Mouse (Mus musculus) neural tube, embryonic 15.5 days (tissue): ENCODE results near the gene Kdm2a. TPM values are rescaled to one million over a fixed set of nuclear protein-coding genes. Genes with fewer than 3 reads are reported as not detected.

Experiments used
- ATAC-seq: fragments of 200-750 bp; cut with Nextera tagmentation; 2 replicates; pipeline ENCODE4 v1.8.0; 2017; ENCODE audit warnings: mild to moderate bottlenecking, moderate TSS enrichment, moderate library complexity; ENCODE audit not compliant: low FRiP score
- H3K27ac ChIP-seq: fragments of 300-500 bp; sonication (generic); replicated peaks from 2 replicates; pipeline ENCODE4 v1.5.1; 2015; ENCODE audit warnings: mild to moderate bottlenecking, inconsistent platforms
- H3K27me3 ChIP-seq: fragments of 300-500 bp; sonication (generic); replicated peaks from 2 replicates; pipeline ENCODE4 v1.6.1; 2015; ENCODE audit warnings: inconsistent platforms
- H3K36me3 ChIP-seq: fragments of 300-500 bp; sonication (generic); 2 replicates; pipeline ENCODE4 v1.6.1; 2015; ENCODE audit warnings: inconsistent platforms
- H3K4me1 ChIP-seq: fragments of 300-500 bp; sonication (generic); 2 replicates; pipeline ENCODE4 v1.6.1; 2015; ENCODE audit warnings: inconsistent platforms
- H3K4me2 ChIP-seq: fragments of 300-500 bp; sonication (generic); 2 replicates; pipeline ENCODE4 v1.6.1; 2015; ENCODE audit warnings: inconsistent platforms, mild to moderate bottlenecking, moderate library complexity
- H3K4me3 ChIP-seq: fragments of 300-500 bp; sonication (generic); replicated peaks from 2 replicates; pipeline ENCODE4 v1.5.1; 2015; ENCODE audit warnings: mild to moderate bottlenecking, inconsistent platforms
- H3K9ac ChIP-seq: fragments of 300-500 bp; sonication (generic); replicated peaks from 2 replicates; pipeline ENCODE4 v1.6.1; 2015; ENCODE audit warnings: mild to moderate bottlenecking, inconsistent platforms
- H3K9me3 ChIP-seq: fragments of 300-500 bp; sonication (generic); replicated peaks from 2 replicates; pipeline ENCODE4 v1.6.1; 2016; ENCODE audit warnings: inconsistent platforms
- WGBS: fragments of 180-500 bp; shearing (Covaris S2); methylation state at CpG from one replicate; pipeline ENCODE4 v1.1.7; 2015; ENCODE audit warnings: mixed read lengths; 5-methylcytosine and 5-hydroxymethylcytosine counted together
- polyA plus RNA-seq: library from polyadenylated mRNA; unstranded; fragments of >200 nt; fragmentation: Nextera tagmentation; extraction: Ambion mirVana; gene quantifications from 2 replicates; pipeline ENCODE4 v1.2.1, GENCODE M21; 2015

The Kdm2a gene
- polyA plus RNA-seq = 28.4 and 38.5 TPM in 2 replicates

DNA sequence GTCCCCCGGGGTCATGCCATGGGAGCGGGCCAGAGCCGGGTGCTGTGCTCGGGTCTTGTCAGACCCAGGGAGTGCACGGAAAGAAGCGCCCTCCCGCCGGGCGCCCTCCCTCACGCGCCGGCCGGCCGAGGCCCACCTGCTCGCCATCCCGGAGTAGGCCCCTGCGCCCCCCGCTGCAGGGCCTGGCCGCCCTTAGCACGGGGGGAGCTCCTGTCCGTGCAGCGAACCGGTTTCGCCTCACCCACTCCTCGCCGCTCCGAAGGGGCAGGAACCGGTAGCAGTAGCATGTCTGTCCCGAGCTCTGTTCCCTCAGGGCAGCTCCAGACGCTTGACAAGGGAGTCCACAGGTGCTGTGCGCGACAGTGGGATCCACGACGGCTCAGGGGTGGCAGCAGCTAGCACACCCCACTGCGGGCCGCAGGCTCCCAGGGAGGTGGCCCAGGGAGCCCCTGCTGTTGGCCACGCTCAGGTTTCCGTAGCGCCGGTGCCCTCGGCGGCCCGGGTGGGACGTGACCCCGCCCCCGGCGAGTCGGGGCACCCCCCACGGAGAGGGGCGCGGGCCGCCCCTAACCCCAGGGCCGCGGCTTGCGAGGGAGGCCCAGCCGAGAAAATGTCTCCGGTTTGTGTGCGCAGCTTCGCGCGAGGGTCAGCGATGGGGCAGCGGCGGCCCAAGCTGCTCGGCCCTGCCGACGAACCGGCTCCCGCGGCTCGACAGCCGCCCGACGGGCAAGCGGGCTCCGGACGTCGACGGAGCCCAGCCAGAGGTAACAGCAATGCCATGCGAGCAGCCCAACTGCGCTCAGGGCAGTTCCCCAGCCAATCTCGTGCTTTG, at the start of gene Kdm2a:
Gene Kdm2a, minus strand, starts transcription at position 488 of the 832 bp plus-strand sequence.
- peak; percentile 55 for ATAC-seq
- WGBS = 2% methylated on average over 80 of the region's 82 CpGs

DNA sequence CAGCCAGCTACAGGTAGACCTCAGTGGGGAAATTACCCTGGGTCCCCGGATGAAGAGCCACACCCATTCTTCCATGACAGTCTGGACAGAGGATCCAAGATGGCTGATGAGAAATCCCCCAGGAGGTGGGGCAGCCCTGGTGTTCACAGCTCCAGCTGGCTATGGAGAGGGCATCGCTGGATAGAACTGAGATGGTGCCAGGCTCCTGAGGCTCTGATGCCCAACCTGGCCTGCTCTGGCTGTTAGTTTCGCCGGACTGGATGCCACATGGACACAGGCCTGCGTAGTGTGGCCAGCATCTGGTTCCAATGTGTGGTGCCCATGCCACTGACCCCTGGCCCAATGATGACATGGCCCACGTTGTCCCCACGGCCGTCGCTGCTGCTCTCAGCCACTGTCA, 49.4 kb upstream of the Kdm2a start:
- H3K36me3 ChIP-seq = no peaks in the 10 kb centered on the region
- no peak overlapping the region for H3K4me2 ChIP-seq
- no peak overlapping the region for H3K4me3 ChIP-seq
- H3K9ac ChIP-seq = no peak overlapping the region
- H3K4me1 ChIP-seq = peaks cover 5% of the 10 kb centered on the region; the same call in 1 of the 2 replicates
- H3K27ac ChIP-seq = no peak overlapping the region
- no peak for ATAC-seq
- WGBS = 92% methylated on average over 9 of the region's 9 CpGs
- H3K9me3 ChIP-seq = no peaks in the 10 kb centered on the region
- no peaks in the 10 kb centered on the region for H3K27me3 ChIP-seq

More for the DNA sequence above, at the start of gene Kdm2a:
- Histone ChIP-seq H3K27me3 (no peaks in the 10 kb centered on the region), H3K4me3 (peak within 1 kb of the TSS; percentile 76), H3K27ac (peak within 1 kb of the TSS; percentile 88), H3K4me2 (peak within 1 kb of the TSS; percentile 80), H3K9me3 (no peaks in the 10 kb centered on the region), H3K4me1 (peaks cover 27% of the 10 kb centered on the region), H3K36me3 (no peaks in the 10 kb centered on the region), H3K9ac (peak within 1 kb of the TSS; percentile 74)

DNA sequence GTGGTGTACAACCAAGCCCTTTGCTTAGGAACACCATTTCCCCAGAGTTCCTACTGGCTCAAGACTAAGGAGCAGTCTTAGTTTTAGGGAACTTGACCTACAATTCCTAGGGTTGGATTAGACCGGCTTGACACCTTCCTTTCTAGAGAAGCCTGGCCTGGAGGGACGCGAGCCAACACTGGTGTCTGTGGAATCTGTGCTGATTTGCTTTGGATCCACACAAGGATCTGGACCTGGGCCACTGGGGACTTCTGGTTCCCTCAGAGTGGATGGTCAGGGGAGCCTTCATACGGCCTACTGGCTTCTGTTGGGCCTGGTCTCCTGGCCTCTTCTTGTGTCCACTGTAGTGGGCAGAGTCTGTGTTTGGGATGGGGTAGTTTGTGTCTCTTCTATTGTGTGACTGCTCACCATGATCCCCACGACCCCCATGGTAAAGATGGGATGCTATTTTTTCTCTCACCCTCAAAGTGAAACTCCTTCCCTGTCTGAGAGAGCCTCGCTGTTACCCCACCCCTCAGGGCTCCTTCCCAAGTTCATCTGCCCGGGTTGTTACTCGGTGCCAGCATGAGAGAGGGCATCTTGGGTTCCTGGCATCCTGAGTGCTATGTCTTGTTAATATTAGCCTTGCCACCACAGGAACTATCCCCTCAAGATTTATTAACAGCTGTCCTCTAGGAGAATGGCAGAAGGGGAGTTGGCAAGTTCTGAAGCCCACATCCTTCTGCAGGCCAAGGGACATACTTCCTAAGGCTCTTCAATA, 48.8 kb upstream of the Kdm2a start:
- Histone ChIP-seq H3K27me3 (no peaks in the 10 kb centered on the region), H3K4me2 (no peak overlapping the region), H3K27ac (no peak overlapping the region), H3K9ac (no peak overlapping the region), H3K9me3 (no peaks in the 10 kb centered on the region), H3K4me1 (peaks cover 7% of the 10 kb centered on the region; the same call in 1 of the 2 replicates), H3K36me3 (no peaks in the 10 kb centered on the region), H3K4me3 (no peak overlapping the region)
- no peak for ATAC-seq
- 89% methylated on average over 8 of the region's 8 CpGs for WGBS

DNA sequence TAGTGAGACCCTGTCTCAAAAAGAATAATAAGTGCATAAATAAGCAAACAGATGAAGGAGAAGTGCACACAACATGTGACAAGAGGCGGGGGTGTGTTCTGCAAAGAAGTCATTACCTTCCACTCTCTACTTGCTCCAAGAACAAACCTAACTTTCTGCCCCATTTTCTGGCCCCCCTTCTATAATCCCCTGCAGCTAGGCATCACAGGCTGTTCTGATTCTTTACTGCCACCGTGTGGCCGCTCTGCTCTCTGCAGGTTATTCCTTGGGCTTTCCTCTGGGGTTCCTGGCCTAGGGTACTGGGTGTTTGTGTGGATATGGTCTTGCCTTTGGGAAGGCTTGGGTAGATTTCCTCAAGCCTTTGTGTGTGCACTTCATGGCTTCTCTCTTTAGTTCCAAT, 44.3 kb upstream of the Kdm2a start:
- Histone ChIP-seq H3K27ac (no peak overlapping the region), H3K9ac (no peak overlapping the region), H3K36me3 (no peaks in the 10 kb centered on the region), H3K4me3 (no peak overlapping the region), H3K27me3 (peaks cover 31% of the 10 kb centered on the region), H3K9me3 (no peaks in the 10 kb centered on the region), H3K4me1 (peaks cover 30% of the 10 kb centered on the region), H3K4me2 (no peak overlapping the region)
- WGBS = 13% methylated on average over 3 of the region's 3 CpGs
- ATAC-seq = peak; percentile 36; the same call in 1 of the 2 replicates

DNA sequence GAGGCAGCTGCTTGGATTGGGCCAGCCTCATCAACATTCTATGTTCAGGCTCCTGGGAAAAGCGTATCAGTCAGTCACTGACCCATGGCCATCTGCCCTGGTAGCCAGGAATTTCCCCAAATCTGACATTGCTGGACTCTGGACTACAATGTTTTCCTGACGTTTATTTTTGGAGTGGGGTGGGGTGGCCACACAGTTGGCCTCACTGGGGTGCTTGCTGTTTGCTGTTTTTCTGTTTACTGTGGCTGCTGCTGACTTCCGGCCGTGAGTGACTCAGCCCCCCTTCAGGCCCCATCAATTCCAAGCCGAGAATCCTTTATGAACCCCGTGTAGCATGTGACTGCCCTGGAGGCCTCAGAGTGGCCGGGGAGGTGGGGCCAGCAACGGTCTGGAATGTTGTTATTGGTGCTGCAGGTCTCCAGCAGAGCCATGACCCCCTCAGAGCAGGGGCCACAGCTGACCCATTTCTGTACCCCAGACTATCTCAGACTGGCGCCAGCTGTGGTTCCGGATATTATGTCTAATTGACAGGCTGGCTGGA, 43.6 kb upstream of the Kdm2a start:
- H3K4me2 ChIP-seq = no peak overlapping the region
- 25% methylated on average over 10 of the region's 10 CpGs for WGBS
- H3K36me3 ChIP-seq = no peaks in the 10 kb centered on the region
- peaks cover 31% of the 10 kb centered on the region for H3K27me3 ChIP-seq
- no peak overlapping the region for H3K9ac ChIP-seq
- no peak for ATAC-seq
- peaks cover 30% of the 10 kb centered on the region for H3K4me1 ChIP-seq
- no peaks in the 10 kb centered on the region for H3K9me3 ChIP-seq
- no peak overlapping the region for H3K27ac ChIP-seq
- H3K4me3 ChIP-seq = no peak overlapping the region

DNA sequence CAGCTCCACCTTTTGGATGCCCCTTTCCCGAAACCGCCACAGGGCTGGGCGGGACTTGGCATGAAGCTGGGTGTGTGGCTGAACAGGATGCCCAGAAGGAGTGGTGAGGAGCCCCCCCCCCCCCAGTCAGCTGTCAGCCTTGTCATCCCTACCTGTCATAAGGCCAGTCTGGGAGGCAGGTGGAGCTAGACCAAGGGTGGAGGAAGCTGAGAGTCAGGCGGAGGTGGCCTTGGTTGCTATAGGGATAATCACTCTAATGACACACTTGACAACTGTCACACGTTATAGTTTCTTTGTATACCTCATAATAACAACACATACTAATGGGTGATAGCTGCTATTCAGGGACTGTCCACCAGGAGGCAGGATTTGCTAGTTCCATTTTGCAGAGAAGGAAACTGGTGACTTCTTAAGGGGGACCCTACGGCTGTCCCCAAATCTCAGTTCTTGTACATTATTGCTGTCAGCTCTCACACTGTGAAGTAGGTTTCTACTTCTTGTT, 43.1 kb upstream of the Kdm2a start:
- Histone ChIP-seq H3K27ac (no peak overlapping the region), H3K4me3 (no peak overlapping the region), H3K4me1 (peaks cover 30% of the 10 kb centered on the region), H3K9me3 (no peaks in the 10 kb centered on the region), H3K27me3 (peaks cover 31% of the 10 kb centered on the region), H3K4me2 (no peak overlapping the region), H3K36me3 (no peaks in the 10 kb centered on the region), H3K9ac (no peak overlapping the region)
- 38% methylated on average over 6 of the region's 6 CpGs for WGBS
- no peak for ATAC-seq

DNA sequence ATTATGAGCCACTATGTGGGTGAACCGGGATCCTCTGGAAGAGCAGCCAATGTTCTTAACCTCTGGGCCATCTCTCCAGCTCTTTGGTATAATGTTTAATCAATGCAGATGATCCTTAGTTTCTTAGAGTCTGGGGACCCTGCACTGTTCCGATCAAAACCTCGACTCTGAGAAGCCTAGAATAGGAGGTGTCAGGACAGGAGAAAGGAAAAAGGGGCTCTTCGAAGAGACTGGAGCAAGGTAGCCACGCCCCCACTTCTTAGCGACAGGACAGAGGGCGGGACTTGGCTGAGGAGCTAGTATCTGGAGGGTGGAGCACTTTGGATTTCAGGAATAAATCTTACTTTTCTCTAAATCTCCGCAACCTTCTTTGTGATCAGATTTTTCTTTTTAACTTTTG, 42.1 kb upstream of the Kdm2a start:
- WGBS = 13% methylated on average over 8 of the region's 8 CpGs
- Histone ChIP-seq H3K27me3 (peaks cover 31% of the 10 kb centered on the region), H3K27ac (no peak overlapping the region), H3K4me3 (no peak overlapping the region), H3K9ac (no peak overlapping the region), H3K36me3 (no peaks in the 10 kb centered on the region), H3K9me3 (no peaks in the 10 kb centered on the region), H3K4me2 (peak overlapping the region; percentile 84), H3K4me1 (peaks cover 30% of the 10 kb centered on the region)
- no peak for ATAC-seq

DNA sequence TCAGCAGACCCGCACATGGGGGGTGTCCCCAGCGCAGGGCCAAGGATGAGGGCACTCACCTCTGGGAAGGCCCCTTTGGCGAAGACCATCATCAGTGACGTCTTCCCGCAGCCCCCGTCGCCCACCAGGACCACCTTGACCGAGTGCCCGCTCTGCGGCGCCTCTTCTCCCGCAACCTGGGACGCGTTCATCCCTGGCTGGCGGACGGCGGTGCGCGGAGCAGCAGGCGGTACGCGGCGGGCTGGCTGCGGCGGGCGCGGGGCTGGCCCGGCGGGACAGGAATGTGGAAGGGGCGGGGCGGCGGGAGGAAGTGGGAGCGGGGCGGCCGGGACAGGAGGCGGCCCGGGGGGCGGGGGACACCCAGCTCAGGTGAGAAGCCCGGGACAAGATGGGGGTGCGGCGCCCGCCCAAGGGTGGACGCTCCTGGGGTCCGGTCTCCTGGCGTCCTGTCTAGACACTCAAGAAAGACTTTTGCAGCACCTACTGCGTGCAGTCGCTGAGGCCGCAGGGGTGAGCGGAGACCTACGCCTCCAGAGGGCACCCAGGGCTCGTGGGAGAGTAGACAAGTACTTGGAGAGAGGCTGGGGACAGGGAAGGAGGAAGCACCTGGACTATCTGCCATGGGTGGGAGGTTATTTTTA, 41.2 kb upstream of the Kdm2a start, which contains the start of gene Rhod:
Gene Rhod, minus strand, starts transcription at position 272 of the 641 bp plus-strand sequence.
- Histone ChIP-seq H3K27me3 (peaks cover 31% of the 10 kb centered on the region), H3K27ac (no peak within 1 kb of the TSS), H3K4me2 (peak within 1 kb of the TSS; percentile 84), H3K36me3 (no peaks in the 10 kb centered on the region), H3K9me3 (no peaks in the 10 kb centered on the region), H3K4me3 (peak within 1 kb of the TSS; percentile 50), H3K9ac (peak within 1 kb of the TSS; percentile 54), H3K4me1 (peaks cover 30% of the 10 kb centered on the region)
- under 1% methylated on average over 45 of the region's 51 CpGs for WGBS
- no peak; the same call in 1 of the 2 replicates for ATAC-seq

DNA sequence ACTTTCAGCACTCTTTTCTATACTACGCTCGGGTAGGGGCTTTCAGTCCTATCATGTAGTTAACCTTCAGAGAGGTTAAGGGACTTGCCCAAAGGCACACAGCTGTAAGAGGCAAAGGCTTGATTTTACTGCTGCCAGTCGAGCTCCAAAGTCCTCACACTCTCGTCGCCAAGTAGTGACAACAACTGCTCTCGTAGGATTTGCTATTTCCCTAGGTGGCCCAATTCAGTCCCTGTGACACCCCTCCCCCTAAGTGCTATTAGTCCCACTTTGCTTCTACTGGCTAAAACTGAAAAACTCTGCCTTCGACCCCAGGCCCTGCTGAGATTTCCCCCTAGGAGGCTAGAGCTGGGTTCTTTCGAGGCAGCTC, 40.7 kb upstream of the Kdm2a start:
- 4% methylated on average over 8 of the region's 8 CpGs for WGBS
- Histone ChIP-seq H3K9ac (peak overlapping the region; percentile 54), H3K4me1 (peaks cover 30% of the 10 kb centered on the region), H3K27me3 (peaks cover 31% of the 10 kb centered on the region), H3K4me2 (peak overlapping the region; percentile 84), H3K9me3 (no peaks in the 10 kb centered on the region), H3K27ac (no peak overlapping the region), H3K36me3 (no peaks in the 10 kb centered on the region), H3K4me3 (peak overlapping the region; percentile 50)
- no peak for ATAC-seq

DNA sequence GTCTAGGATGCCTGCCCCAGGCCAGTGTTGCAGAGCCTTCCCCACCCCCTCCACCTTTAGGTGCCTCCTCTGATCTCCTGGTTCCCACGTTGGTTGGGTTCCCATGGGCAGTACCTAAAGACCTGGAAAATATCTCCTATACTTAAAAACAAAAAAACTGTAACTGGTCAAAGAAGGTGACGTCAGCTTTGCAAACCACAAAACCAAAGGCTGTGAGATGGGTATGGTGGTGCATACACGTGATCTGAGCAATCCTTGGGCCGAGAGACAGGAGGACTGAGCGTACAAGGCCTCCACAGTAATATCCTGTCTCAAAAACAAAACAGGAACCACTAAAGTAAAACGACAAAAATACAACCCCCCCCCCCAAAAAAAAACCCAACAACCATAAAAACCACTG, 39.8 kb upstream of the Kdm2a start:
- H3K9ac ChIP-seq = no peak overlapping the region
- no peak for ATAC-seq
- H3K4me1 ChIP-seq = peaks cover 30% of the 10 kb centered on the region
- peaks cover 31% of the 10 kb centered on the region for H3K27me3 ChIP-seq
- H3K36me3 ChIP-seq = no peaks in the 10 kb centered on the region
- WGBS = 84% methylated on average over 6 of the region's 6 CpGs
- H3K27ac ChIP-seq = no peak overlapping the region
- no peak overlapping the region for H3K4me3 ChIP-seq
- H3K9me3 ChIP-seq = no peaks in the 10 kb centered on the region
- no peak overlapping the region for H3K4me2 ChIP-seq

DNA sequence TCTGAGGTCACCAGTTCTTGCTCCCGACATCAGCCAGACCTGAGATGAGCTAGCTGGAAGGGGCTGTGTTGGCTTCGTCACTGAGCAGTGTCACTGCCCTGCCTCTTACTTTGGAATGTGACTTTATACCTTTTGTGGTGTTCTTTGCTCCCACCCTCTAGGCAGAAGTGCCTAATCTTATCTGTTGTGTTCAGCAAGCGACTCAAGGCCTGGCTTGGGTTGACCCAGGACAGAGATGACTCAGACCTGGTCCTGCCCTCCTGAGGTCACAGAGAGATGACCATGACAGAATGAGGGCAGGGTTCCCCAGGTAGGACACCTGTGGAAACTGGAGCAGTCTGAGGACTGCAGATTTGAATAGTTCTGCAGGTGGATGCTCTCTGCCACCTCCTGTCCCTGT, 38.2 kb upstream of the Kdm2a start:
- WGBS = 96% methylated on average over 3 of the region's 3 CpGs
- no peaks in the 10 kb centered on the region for H3K9me3 ChIP-seq
- no peaks in the 10 kb centered on the region for H3K36me3 ChIP-seq
- ATAC-seq = no peak
- no peak overlapping the region for H3K4me2 ChIP-seq
- no peak overlapping the region for H3K27ac ChIP-seq
- peaks cover 31% of the 10 kb centered on the region for H3K27me3 ChIP-seq
- H3K9ac ChIP-seq = no peak overlapping the region
- H3K4me3 ChIP-seq = no peak overlapping the region
- peaks cover 21% of the 10 kb centered on the region for H3K4me1 ChIP-seq
